In the genomic region with DNA sequence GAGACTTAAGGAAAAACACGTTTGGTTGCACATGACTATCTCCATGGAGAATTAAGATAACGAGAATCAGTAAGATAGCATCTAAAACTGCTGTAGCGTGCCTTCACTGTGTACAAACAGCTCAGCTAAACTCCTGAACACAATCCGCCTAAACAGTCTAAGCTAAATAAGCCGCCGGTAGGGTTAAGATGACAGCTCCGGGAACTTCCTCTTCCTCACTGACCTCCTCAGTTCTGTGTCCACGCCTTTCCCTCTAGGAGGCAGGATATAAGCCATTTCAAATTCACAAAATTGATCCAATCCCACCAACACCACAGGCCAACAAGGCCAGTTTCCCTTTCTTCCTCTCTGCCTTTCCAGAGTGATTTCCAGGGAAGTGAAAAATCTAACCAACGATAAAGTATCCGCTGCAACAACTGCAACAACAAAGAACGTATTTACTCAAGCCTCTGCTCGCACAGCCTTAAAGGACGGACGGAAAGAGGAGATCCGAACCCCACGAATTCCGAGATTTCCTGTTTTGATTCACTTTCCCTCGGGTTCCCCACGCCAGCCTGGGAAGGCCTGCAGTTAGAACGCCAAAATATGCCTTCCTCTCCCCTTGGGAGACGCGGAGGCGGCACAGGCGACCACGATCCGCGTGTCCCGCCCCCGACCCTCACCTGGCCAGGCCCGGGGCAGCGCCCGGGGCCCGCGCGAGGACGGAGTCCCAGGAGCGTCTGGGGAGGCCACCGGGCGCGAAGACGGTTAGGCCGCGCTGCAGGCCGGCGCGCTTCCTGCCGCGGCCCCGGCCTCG, we compare ENCODE assay signal across 7 mouse cellular contexts. TPM values are rescaled to one million over a fixed set of nuclear protein-coding genes. Genes with fewer than 3 reads are reported as not detected.
DNase-seq lines count a peak whose midpoint lies in the region; ATAC-seq and TF ChIP-seq lines count a peak whose summit lies in the region.

No protein-coding gene starts in this region.

- peak overlapping the region; percentile 59 for H3K4me2 ChIP-seq in forebrain, embryonic 12.5 days
- H3K4me2 ChIP-seq in hindbrain, embryonic 14.5 days (replicated peaks) = peak overlapping the region; percentile 80

- H3K27ac ChIP-seq in brown adipose tissue, adult 24 weeks (replicated peaks; ENCODE audit: low read depth, low read length) = peak overlapping the region; percentile 77
- peak overlapping the region; percentile 99 for H3K27ac ChIP-seq in forebrain, embryonic 12.5 days
- H3K27ac ChIP-seq in hindbrain, embryonic 14.5 days = peak overlapping the region; percentile 98
- H3K27ac ChIP-seq in small intestine, adult 2 months (ENCODE audit: insufficient read depth, low read depth, low read length) = peak overlapping the region; percentile 77

- TF ChIP-seq POLR2A in small intestine, adult 2 months (IDR thresholded peaks at IDR 0.05; ENCODE audit: low read depth, low read length) = no peak

- peak; percentile 48 for DNase-seq in Muller cell, postnatal 12 days (ENCODE audit: inconsistent ontology term)
- peak; percentile 48 for DNase-seq in hindbrain, embryonic 14.5 days (ENCODE audit: low spot score)
- DNase-seq in left cerebral cortex, postnatal 36 days (ENCODE audit: low spot score in 2 of 2) = peak; percentile 33 to 43
- DNase-seq in mesoderm, embryonic 11.5 days (ENCODE audit: low read depth, low spot score) = peak; percentile 58

- no peaks in the 10 kb centered on the region for H3K9me3 ChIP-seq in forebrain, embryonic 12.5 days
- H3K9me3 ChIP-seq in hindbrain, embryonic 14.5 days (ENCODE audit: control insufficient read depth, low read length) = no peaks in the 10 kb centered on the region

- intact Hi-C loops in left cerebral cortex, postnatal 36 days (cut with DNase I) = no loop called here

- no peak for TF ChIP-seq CTCF in small intestine, adult 2 months (IDR thresholded peaks at IDR 0.05; ENCODE audit: extremely low read depth, insufficient read length, insufficient replicate concordance, low read depth, low read length)

- peak overlapping the region; percentile 100 for H3K4me3 ChIP-seq in brown adipose tissue, adult 24 weeks (ENCODE audit: insufficient read depth, low read depth, low read length)
- H3K4me3 ChIP-seq in forebrain, embryonic 12.5 days (replicated peaks) = peak overlapping the region; percentile 94
- H3K4me3 ChIP-seq in hindbrain, embryonic 14.5 days (replicated peaks; ENCODE audit: low read length) = peak overlapping the region; percentile 95
- H3K4me3 ChIP-seq in small intestine, adult 2 months (ENCODE audit: low read depth, low read length) = peak overlapping the region; percentile 95

- H3K27me3 ChIP-seq in forebrain, embryonic 12.5 days = no peaks in the 10 kb centered on the region
- H3K27me3 ChIP-seq in hindbrain, embryonic 14.5 days (ENCODE audit: control insufficient read depth, insufficient read depth, low read length) = no peaks in the 10 kb centered on the region
- no peaks in the 10 kb centered on the region for H3K27me3 ChIP-seq in small intestine, adult 2 months (ENCODE audit: control insufficient read depth, insufficient read depth, low read length)

- peak overlapping the region; percentile 99 for H3K9ac ChIP-seq in forebrain, embryonic 12.5 days
- H3K9ac ChIP-seq in hindbrain, embryonic 14.5 days = peak overlapping the region; percentile 94

- peak; percentile 3; the same call in 1 of the 2 replicates for ATAC-seq in forebrain, embryonic 12.5 days (ENCODE audit: low FRiP score)
- ATAC-seq in hindbrain, embryonic 14.5 days (ENCODE audit: low FRiP score) = no peak

- WGBS in forebrain, embryonic 12.5 days = under 1% methylated on average over 40 of the region's 50 CpGs
- under 1% methylated on average over 48 of the region's 50 CpGs for WGBS in hindbrain, embryonic 14.5 days
- WGBS in small intestine, adult 2 months = under 1% methylated on average over 50 of the region's 50 CpGs

- H3K4me1 ChIP-seq in brown adipose tissue, adult 24 weeks (ENCODE audit: control insufficient read depth, insufficient read depth, insufficient read length, low read length) = peaks cover 2% of the 10 kb centered on the region; the same call in 1 of the 2 replicates
- H3K4me1 ChIP-seq in forebrain, embryonic 12.5 days = peaks cover 10% of the 10 kb centered on the region
- H3K4me1 ChIP-seq in hindbrain, embryonic 14.5 days (replicated peaks; ENCODE audit: control insufficient read depth, insufficient read depth, low read length) = peaks cover 14% of the 10 kb centered on the region
- no peaks in the 10 kb centered on the region for H3K4me1 ChIP-seq in small intestine, adult 2 months (ENCODE audit: control insufficient read depth, insufficient read depth, insufficient read length, low read length)

- H3K36me3 ChIP-seq in forebrain, embryonic 12.5 days (replicated peaks) = no peaks in the 10 kb centered on the region
- H3K36me3 ChIP-seq in hindbrain, embryonic 14.5 days (replicated peaks; ENCODE audit: control insufficient read depth, insufficient read depth) = no peaks in the 10 kb centered on the region
- no peaks in the 10 kb centered on the region for H3K36me3 ChIP-seq in small intestine, adult 2 months (ENCODE audit: control insufficient read depth, insufficient read depth, low read length)

RNA-seq across cellular contexts. Expression of a gene that starts 3.3 kb away (rescaled TPM):
- polyA plus RNA-seq in brown adipose tissue, adult 24 weeks (2012; ENCODE audit: insufficient read depth, insufficient read length, missing spikeins) = 8.9 and 11.8 TPM in 2 replicates
- polyA plus RNA-seq in forebrain, embryonic 12.5 days (2016; fragmentation: Nextera tagmentation; extraction: Ambion mirVana) = 13.8 and 16.6 TPM in 2 replicates
- 19.1 and 20.0 TPM in 2 replicates for polyA plus RNA-seq in hindbrain, embryonic 14.5 days (2014; fragmentation: Nextera tagmentation; extraction: Ambion mirVana)
- total RNA-seq in left cerebral cortex, postnatal 36 days (2021) = 10 to 100 TPM; 59.9 to 86.1 TPM
- 0.90 and 3.0 TPM in 2 replicates for polyA plus RNA-seq in small intestine, adult 2 months (2012; rRNA removed)

RNA-seq across cellular contexts. Expression of a gene that starts 48.6 kb away (rescaled TPM):
- polyA plus RNA-seq in brown adipose tissue, adult 24 weeks (2012; ENCODE audit: insufficient read depth, insufficient read length, missing spikeins) = 36.1 and 36.6 TPM in 2 replicates
- 22.0 and 22.3 TPM in 2 replicates for polyA plus RNA-seq in forebrain, embryonic 12.5 days (2016; fragmentation: Nextera tagmentation; extraction: Ambion mirVana)
- polyA plus RNA-seq in hindbrain, embryonic 14.5 days (2014; fragmentation: Nextera tagmentation; extraction: Ambion mirVana) = 18.5 and 19.0 TPM in 2 replicates
- total RNA-seq in left cerebral cortex, postnatal 36 days (2021) = 10 to 100 TPM; 11.5 to 16.1 TPM
- 0.77 and 1.3 TPM in 2 replicates for polyA plus RNA-seq in small intestine, adult 2 months (2012; rRNA removed)
